In the genomic region with DNA sequence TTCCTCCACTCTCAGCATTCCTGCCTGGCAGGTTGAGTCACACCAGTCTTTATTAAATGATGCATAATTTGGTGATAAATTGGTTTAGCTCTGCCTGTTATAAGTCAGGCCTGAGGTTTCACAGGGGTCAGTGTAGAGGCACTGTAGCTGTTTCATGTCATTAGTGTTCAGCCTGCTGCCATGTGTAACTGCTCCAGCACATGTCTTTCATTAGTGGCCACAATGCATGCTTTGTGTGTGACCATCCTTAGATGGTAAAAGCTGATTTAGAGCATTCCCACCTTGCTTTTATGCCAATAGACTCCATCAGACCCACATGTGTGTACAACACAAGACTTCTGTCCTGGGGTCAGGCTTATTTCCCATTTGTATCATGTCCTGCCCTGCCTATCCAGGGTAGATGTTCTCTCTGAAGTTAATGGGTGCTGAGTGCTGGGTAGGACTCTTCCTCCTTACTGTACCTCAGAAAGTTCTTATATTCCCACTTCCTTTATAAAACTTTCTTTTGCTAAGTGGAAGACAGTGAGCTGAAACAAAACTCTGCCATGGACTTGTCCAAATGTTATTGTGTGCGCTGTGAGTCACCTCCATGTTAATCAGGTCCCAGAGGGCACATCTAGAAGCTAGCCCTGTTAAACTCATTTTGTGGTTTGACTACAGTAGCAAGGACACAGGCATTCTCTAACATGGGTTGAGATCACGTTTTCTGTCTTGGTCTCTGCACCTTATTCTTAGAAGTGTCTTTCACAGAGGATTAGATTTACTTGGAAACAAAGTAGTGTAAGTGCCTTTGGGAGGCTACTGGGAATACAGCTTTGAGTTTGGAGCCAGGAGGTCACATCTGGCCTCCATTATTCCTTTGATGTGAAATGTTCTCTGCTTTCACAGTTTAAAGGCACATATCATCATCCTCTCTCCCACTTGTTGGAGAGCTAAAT, we compare ENCODE assay signal across 14 mouse cellular contexts.
DNase-seq lines count a peak whose midpoint lies in the region; ATAC-seq lines count a peak whose summit lies in the region.
"Had no signal": no experiment of that assay in that cellular context is flagged by ENCODE, and none has a peak within 500 bp of the region (broad histone marks: within the 10 kb centered on the region; RNA-seq: fewer than 3 reads in every experiment).

No protein-coding gene starts in this region.

- H3K9ac ChIP-seq in neural tube, embryonic 15.5 days (replicated peaks), result no peak overlapping the region
- no peak overlapping the region for H3K9ac ChIP-seq in stomach, embryonic 15.5 days

- H3K9me3 ChIP-seq in neural tube, embryonic 15.5 days (replicated peaks), result no peaks in the 10 kb centered on the region
- no peaks in the 10 kb centered on the region for H3K9me3 ChIP-seq in stomach, embryonic 15.5 days

- H3K27me3 ChIP-seq in neural tube, embryonic 15.5 days (replicated peaks), result no peaks in the 10 kb centered on the region
- no peaks in the 10 kb centered on the region for H3K27me3 ChIP-seq in stomach, embryonic 15.5 days (replicated peaks)

- H3K27ac ChIP-seq in neural tube, embryonic 15.5 days (replicated peaks), result no peak overlapping the region
- H3K27ac ChIP-seq in stomach, embryonic 15.5 days, result no peak overlapping the region
- H3K27ac ChIP-seq: hindbrain, postnatal 0 days had no signal

- no peak overlapping the region for H3K4me3 ChIP-seq in neural tube, embryonic 15.5 days (replicated peaks)
- H3K4me3 ChIP-seq in stomach, embryonic 15.5 days (replicated peaks), result no peak overlapping the region
- H3K4me3 ChIP-seq: erythroblast, embryonic 14.5 days had no signal

- peaks cover 13% of the 10 kb centered on the region for H3K4me1 ChIP-seq in neural tube, embryonic 15.5 days
- no peaks in the 10 kb centered on the region for H3K4me1 ChIP-seq in stomach, embryonic 15.5 days

- H3K36me3 ChIP-seq in neural tube, embryonic 15.5 days, result no peaks in the 10 kb centered on the region
- H3K36me3 ChIP-seq in stomach, embryonic 15.5 days, result no peaks in the 10 kb centered on the region

- no peak for ATAC-seq in neural tube, embryonic 15.5 days (ENCODE audit: low FRiP score)
- ATAC-seq in stomach, embryonic 15.5 days (ENCODE audit: insufficient read depth, low FRiP score, low read depth), result peak; percentile 31; the same call in 1 of the 2 replicates
- ATAC-seq: hindbrain, postnatal 0 days had no signal

- peak; percentile 55 for DNase-seq in neural tube, embryonic 10.5 days (ENCODE audit: extremely low spot score, low spot score)
- DNase-seq in embryo, embryonic 11.5 days (ENCODE audit: low read depth, low spot score), result peak; percentile 61
- DNase-seq in hindlimb bud, embryonic 11.5 days (ENCODE audit: extremely low spot score, low read depth, low spot score), result peak; percentile 96
- DNase-seq in T-cell, adult 2 months (ENCODE audit: low spot score), result no peak
- no peak for DNase-seq in layer of hippocampus, adult 11-12 months (ENCODE audit: low spot score)
- no peak for DNase-seq in thymus, postnatal 0 days (ENCODE audit: low spot score)
- DNase-seq: adrenal gland, postnatal 14 days; cerebellum, postnatal 10 days; lung, adult 18-20 months; right cerebral cortex, postnatal 14 days had no signal

- H3K4me2 ChIP-seq in neural tube, embryonic 15.5 days, result no peak overlapping the region
- no peak overlapping the region for H3K4me2 ChIP-seq in stomach, embryonic 15.5 days

- 85% methylated on average over 2 of the region's 2 CpGs for WGBS in neural tube, embryonic 15.5 days
- WGBS in stomach, embryonic 15.5 days, result 63% methylated on average over 2 of the region's 2 CpGs

Comparison
In these comparisons a context has a peak if more than half of its experiments do, and no peak if none do; other contexts are left out.
1. DNase-seq: peak in neural tube, embryonic 10.5 days (single experiment), embryo, embryonic 11.5 days (single experiment) and hindlimb bud, embryonic 11.5 days (single experiment); none in T-cell, adult 2 months (single experiment), layer of hippocampus, adult 11-12 months (single experiment) and thymus, postnatal 0 days (single experiment).